Mouse (Mus musculus) thymus, adult 2 months (tissue): ENCODE measurements around the gene Ucn3.

Source experiments
- CTCF ChIP-seq: fragments of 200-500 bp; IDR thresholded peaks from 2 replicates; pipeline ENCODE4 v1.5.1; 2012; ENCODE audit warnings: mild to moderate bottlenecking, control low read depth, low read length, moderate library complexity, borderline replicate concordance; ENCODE audit not compliant: control insufficient read depth, poor library complexity, insufficient read depth; ENCODE audit errors: extremely low read depth
- POLR2A ChIP-seq: fragments of 200-500 bp; IDR thresholded peaks from 2 replicates; pipeline ENCODE4 v1.6.1; 2012; ENCODE audit warnings: mild to moderate bottlenecking, low read length, control low read depth, moderate library complexity; ENCODE audit not compliant: control insufficient read depth, poor library complexity, insufficient read depth; ENCODE audit errors: extremely low read depth

GRCm38 (mm10) chr13:3947267-3947666 lies 2.1 kb upstream of the Ucn3 start:
- TF ChIP-seq CTCF (no peak), POLR2A (no peak)
